Mouse (Mus musculus) liver, adult 2 months (tissue): ENCODE data around the gene Zmynd12.

Experiments used
- CTCF ChIP-seq: fragments of 200-500 bp; IDR thresholded peaks from 2 replicates; pipeline ENCODE4 v1.5.1; 2011; ENCODE audit warnings: low read depth, low read length, control low read depth
- POLR2A ChIP-seq: fragments of 200-500 bp; IDR thresholded peaks from 2 replicates; pipeline ENCODE4 v1.6.1; 2011; ENCODE audit warnings: low read length, control low read depth; ENCODE audit not compliant: insufficient read depth; ENCODE audit errors: extremely low read depth

GRCm38 (mm10) chr4:119462858-119463755, 40.5 kb downstream of the Zmynd12 start:
- TF ChIP-seq CTCF (no peak), POLR2A (no peak)
